Mouse (Mus musculus): Measurements from ENCODE around the gene Pnliprp2. TPM values are rescaled to one million over a fixed set of nuclear protein-coding genes. Genes with fewer than 3 reads are reported as not detected.

Gene Pnliprp2
- polyA plus RNA-seq, 1 experiment from 2014 or later: 2.6 TPM

- Histone ChIP-seq H3K4me2 (no peak overlapping the region), H3K9ac (no peak overlapping the region), H3K9me3 (replicated peaks) (no peaks in the 10 kb centered on the region), H3K27me3 (no peaks in the 10 kb centered on the region), H3K36me3 (replicated peaks) (no peaks in the 10 kb centered on the region), H3K4me1 (replicated peaks) (no peaks in the 10 kb centered on the region), H3K27ac (replicated peaks) (no peak overlapping the region), H3K4me3 (replicated peaks) (no peak overlapping the region)
- ATAC-seq (ENCODE audit: insufficient read depth): no peak
- 61% methylated on average over 12 of the region's 12 CpGs for WGBS (ENCODE audit: insufficient replicate concordance)
Observed at GRCm38 (mm10) chr19:58795114-58795669, 35.7 kb downstream of the Pnliprp2 start.

DNA sequence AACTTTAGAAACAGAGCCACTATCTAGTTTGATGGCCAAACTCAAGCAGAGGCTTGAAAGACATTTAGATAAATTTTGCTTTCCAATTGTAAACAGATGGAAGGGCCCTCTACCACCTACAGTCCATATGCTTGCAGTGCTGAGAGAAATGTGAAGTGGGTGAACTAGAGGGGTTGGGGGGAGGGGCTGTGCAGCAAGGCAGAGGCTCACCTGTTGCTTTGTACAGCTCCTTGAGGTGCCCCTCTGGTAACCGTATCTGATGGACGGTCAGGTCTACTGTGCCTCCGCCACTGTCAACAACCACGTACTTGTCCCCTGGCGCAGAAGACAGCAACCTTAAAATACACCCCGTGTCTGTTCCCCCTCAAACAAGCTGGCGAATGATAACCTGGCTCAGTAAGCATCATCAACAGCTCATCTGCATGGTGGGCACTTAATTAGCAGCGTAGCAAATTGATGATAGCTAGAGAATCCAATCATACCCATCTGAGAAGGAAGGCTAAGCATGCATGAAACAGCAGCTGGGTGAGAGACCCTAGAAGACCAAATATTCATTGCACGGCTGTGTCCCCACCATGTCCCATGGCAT is 45.8 kb downstream of the Pnliprp2 start:
- H3K4me1 ChIP-seq (replicated peaks): no peaks in the 10 kb centered on the region
- no peak for ATAC-seq (ENCODE audit: insufficient read depth)
- 62% methylated on average over 9 of the region's 9 CpGs for WGBS (ENCODE audit: insufficient replicate concordance)
- H3K9ac ChIP-seq: no peak overlapping the region
- H3K36me3 ChIP-seq (replicated peaks): no peaks in the 10 kb centered on the region
- no peaks in the 10 kb centered on the region for H3K9me3 ChIP-seq (replicated peaks)
- no peak overlapping the region for H3K27ac ChIP-seq (replicated peaks)
- H3K4me2 ChIP-seq: no peak overlapping the region
- H3K4me3 ChIP-seq (replicated peaks): no peak overlapping the region
- H3K27me3 ChIP-seq: no peaks in the 10 kb centered on the region

- Histone ChIP-seq H3K27me3 (no peaks in the 10 kb centered on the region), H3K27ac (replicated peaks) (no peak overlapping the region), H3K9ac (no peak overlapping the region), H3K4me1 (replicated peaks) (no peaks in the 10 kb centered on the region), H3K4me2 (no peak overlapping the region), H3K4me3 (replicated peaks) (no peak overlapping the region), H3K36me3 (replicated peaks) (no peaks in the 10 kb centered on the region), H3K9me3 (replicated peaks) (no peaks in the 10 kb centered on the region)
- 7% methylated on average over 3 of the region's 3 CpGs for WGBS (ENCODE audit: insufficient replicate concordance)
- no peak for ATAC-seq (ENCODE audit: insufficient read depth)
Observed at GRCm38 (mm10) chr19:58806364-58806763, 46.8 kb downstream of the Pnliprp2 start.

GRCm38 (mm10) chr19:58808864-58809263 is 49.3 kb downstream of the Pnliprp2 start:
- Histone ChIP-seq H3K4me2 (no peak overlapping the region), H3K4me1 (replicated peaks) (no peaks in the 10 kb centered on the region), H3K36me3 (replicated peaks) (no peaks in the 10 kb centered on the region), H3K9me3 (replicated peaks) (no peaks in the 10 kb centered on the region), H3K9ac (no peak overlapping the region), H3K27ac (replicated peaks) (no peak overlapping the region), H3K27me3 (no peaks in the 10 kb centered on the region), H3K4me3 (replicated peaks) (no peak overlapping the region)
- ATAC-seq (ENCODE audit: insufficient read depth): no peak
- WGBS (ENCODE audit: insufficient replicate concordance): 55% methylated on average over 6 of the region's 6 CpGs

GRCm38 (mm10) chr19:58810536-58810935 is 51.0 kb downstream of the Pnliprp2 start:
- Histone ChIP-seq H3K4me3 (replicated peaks) (no peak overlapping the region), H3K36me3 (replicated peaks) (no peaks in the 10 kb centered on the region), H3K9me3 (replicated peaks) (no peaks in the 10 kb centered on the region), H3K27ac (replicated peaks) (no peak overlapping the region), H3K9ac (no peak overlapping the region), H3K4me2 (no peak overlapping the region), H3K27me3 (no peaks in the 10 kb centered on the region), H3K4me1 (replicated peaks) (no peaks in the 10 kb centered on the region)
- 53% methylated on average over 5 of the region's 5 CpGs for WGBS (ENCODE audit: insufficient replicate concordance)
- ATAC-seq (ENCODE audit: insufficient read depth): no peak

DNA sequence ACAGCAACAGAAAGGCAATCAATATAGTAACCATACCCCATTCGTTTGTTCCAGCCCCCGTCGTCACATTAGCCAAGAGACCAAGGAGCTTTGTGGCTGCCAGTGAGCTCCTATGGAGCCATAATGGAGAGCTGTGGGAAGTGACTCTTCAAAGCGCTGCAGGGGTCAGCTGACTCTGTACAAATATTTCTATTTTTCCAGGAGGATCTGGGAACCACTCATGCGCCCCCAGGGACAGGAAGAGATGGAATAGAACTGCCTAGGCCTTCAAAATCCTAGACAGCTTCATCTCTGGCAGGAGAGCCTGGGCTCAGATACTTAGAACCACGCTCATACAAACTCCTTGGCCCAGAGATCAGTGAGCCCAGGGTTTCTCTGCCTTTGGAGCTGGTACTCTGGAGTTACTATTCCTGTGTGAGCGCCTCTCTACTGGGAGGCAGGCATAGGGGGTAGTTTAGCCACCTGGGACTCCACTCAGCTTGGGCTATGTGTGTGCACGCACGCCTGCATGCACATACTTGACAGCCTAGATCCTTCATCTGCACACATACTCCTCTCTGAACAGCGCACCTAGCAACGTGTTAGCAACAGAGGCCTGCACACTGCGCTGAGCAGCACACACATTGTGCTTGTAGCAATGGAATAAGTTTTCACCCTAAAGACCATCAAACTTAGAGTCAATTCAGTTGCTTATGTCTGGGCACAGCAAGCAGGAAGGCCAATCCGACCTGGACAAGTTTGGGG is 55.8 kb downstream of the Pnliprp2 start:
- Histone ChIP-seq H3K27ac (replicated peaks) (no peak overlapping the region), H3K9ac (no peak overlapping the region), H3K27me3 (no peaks in the 10 kb centered on the region), H3K9me3 (replicated peaks) (no peaks in the 10 kb centered on the region), H3K4me2 (no peak overlapping the region), H3K4me1 (replicated peaks) (no peaks in the 10 kb centered on the region), H3K36me3 (replicated peaks) (no peaks in the 10 kb centered on the region), H3K4me3 (replicated peaks) (no peak overlapping the region)
- 66% methylated on average over 13 of the region's 13 CpGs for WGBS (ENCODE audit: insufficient replicate concordance)
- no peak for ATAC-seq (ENCODE audit: insufficient read depth)

- Histone ChIP-seq H3K4me2 (no peak overlapping the region), H3K4me3 (replicated peaks) (no peak overlapping the region), H3K9ac (no peak overlapping the region), H3K36me3 (replicated peaks) (no peaks in the 10 kb centered on the region), H3K4me1 (replicated peaks) (no peaks in the 10 kb centered on the region), H3K27ac (replicated peaks) (no peak overlapping the region), H3K9me3 (replicated peaks) (no peaks in the 10 kb centered on the region), H3K27me3 (no peaks in the 10 kb centered on the region)
- 62% methylated on average over 17 of the region's 17 CpGs for WGBS (ENCODE audit: insufficient replicate concordance)
- ATAC-seq (ENCODE audit: insufficient read depth): no peak
Observed at GRCm38 (mm10) chr19:58816453-58817041, 57.0 kb downstream of the Pnliprp2 start.

DNA sequence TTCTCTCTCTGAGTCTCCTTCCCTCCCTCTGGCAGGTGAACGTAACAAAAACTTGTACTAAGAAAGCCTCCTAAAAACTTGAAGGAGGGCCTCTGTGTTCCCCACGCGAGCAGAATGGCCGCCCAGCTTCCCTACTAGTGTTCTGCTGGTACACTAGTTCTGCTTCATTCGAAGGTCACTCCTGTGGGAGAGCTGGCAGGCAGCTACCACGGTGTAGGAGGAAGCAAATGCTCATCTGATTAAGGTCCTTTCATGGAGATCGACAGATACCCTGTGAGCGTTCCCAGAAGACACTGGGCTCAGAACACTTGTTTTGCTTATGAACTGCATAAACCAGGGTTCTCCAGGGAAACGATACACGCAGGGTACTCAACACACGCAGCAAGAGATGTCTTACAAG is 57.9 kb downstream of the Pnliprp2 start:
- no peaks in the 10 kb centered on the region for H3K27me3 ChIP-seq
- ATAC-seq (ENCODE audit: insufficient read depth): no peak
- 58% methylated on average over 11 of the region's 11 CpGs for WGBS (ENCODE audit: insufficient replicate concordance)
- no peak overlapping the region for H3K4me2 ChIP-seq
- H3K4me3 ChIP-seq (replicated peaks): no peak overlapping the region
- no peaks in the 10 kb centered on the region for H3K36me3 ChIP-seq (replicated peaks)
- no peak overlapping the region for H3K9ac ChIP-seq
- H3K4me1 ChIP-seq (replicated peaks): no peaks in the 10 kb centered on the region
- no peak overlapping the region for H3K27ac ChIP-seq (replicated peaks)
- no peaks in the 10 kb centered on the region for H3K9me3 ChIP-seq (replicated peaks)

GRCm38 (mm10) chr19:58818571-58819415 is 59.3 kb downstream of the Pnliprp2 start:
- Histone ChIP-seq H3K4me2 (no peak overlapping the region), H3K36me3 (replicated peaks) (no peaks in the 10 kb centered on the region), H3K9ac (no peak overlapping the region), H3K9me3 (replicated peaks) (no peaks in the 10 kb centered on the region), H3K27me3 (no peaks in the 10 kb centered on the region), H3K27ac (replicated peaks) (no peak overlapping the region), H3K4me3 (replicated peaks) (no peak overlapping the region), H3K4me1 (replicated peaks) (no peaks in the 10 kb centered on the region)
- 50% methylated on average over 14 of the region's 14 CpGs for WGBS (ENCODE audit: insufficient replicate concordance)
- no peak for ATAC-seq (ENCODE audit: insufficient read depth)

DNA sequence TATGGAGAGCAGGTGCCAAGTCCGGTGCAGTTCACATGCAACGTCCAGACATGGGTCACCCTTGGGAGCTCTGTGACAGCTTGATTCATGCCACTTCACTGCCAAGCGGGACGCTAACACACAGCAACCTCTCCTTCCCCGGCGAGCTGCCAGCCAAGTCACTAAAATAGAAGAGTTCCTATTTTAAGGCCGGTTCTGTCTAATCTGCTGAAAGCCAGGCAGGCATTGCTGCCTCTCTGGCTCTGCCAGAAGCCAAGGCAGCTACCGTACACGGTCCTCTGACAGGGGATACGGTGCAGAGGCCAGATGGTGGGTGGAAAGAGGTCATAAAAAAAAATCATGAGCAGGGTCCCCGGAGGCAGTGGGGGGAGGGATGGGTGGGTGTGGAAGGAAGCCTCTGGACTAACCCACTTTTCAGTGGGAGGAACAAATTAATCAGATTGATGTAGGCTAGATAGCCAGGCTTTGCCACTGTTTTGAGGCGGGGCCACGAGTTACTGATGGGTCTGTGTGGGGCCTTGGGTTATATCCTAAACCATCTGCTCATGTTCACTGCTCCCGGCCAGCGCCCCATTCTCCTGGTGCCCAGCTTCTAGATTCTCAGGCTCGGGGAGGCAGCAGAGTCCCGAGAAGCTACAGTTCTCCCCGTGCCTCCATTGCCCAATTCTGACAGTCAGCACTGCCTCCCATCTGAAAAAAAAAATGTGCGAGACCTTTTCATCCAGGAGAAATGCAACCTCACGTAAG is 63.1 kb downstream of the Pnliprp2 start:
- no peaks in the 10 kb centered on the region for H3K9me3 ChIP-seq (replicated peaks)
- H3K4me1 ChIP-seq (replicated peaks): no peaks in the 10 kb centered on the region
- no peak overlapping the region for H3K27ac ChIP-seq (replicated peaks)
- no peaks in the 10 kb centered on the region for H3K36me3 ChIP-seq (replicated peaks)
- WGBS (ENCODE audit: insufficient replicate concordance): 62% methylated on average over 20 of the region's 20 CpGs
- H3K4me2 ChIP-seq: no peak overlapping the region
- no peak overlapping the region for H3K4me3 ChIP-seq (replicated peaks)
- no peaks in the 10 kb centered on the region for H3K27me3 ChIP-seq
- ATAC-seq (ENCODE audit: insufficient read depth): no peak
- no peak overlapping the region for H3K9ac ChIP-seq
